Mouse (Mus musculus): ENCODE data around the gene Slc35a2.

Gene Slc35a2

GRCm38 (mm10) chrX:7883841-7884567 lies at the start of gene Slc35a2:
Gene Slc35a2, plus strand, starts transcription at chrX:7884028.
- DNase-seq (ENCODE audit: low read depth, low spot score) = peak; percentile 82

- no peak for DNase-seq (ENCODE audit: low read depth, low spot score)
These were observed 46.7 kb upstream of the Slc35a2 start for GRCm38 (mm10) chrX:7837146-7837545.

- no peak for DNase-seq (ENCODE audit: low read depth, low spot score)
These were observed 43.0 kb upstream of the Slc35a2 start for GRCm38 (mm10) chrX:7840842-7841162.

GRCm38 (mm10) chrX:7841163-7842162 lies 42.4 kb upstream of the Slc35a2 start, which contains the start of gene Otud5:
Gene Otud5, plus strand, starts transcription at chrX:7841364.
- DNase-seq (ENCODE audit: low read depth, low spot score) = peak; percentile 96

- DNase-seq (ENCODE audit: low read depth, low spot score) = no peak
These were observed 41.5 kb upstream of the Slc35a2 start for GRCm38 (mm10) chrX:7842318-7842717.

GRCm38 (mm10) chrX:7847845-7848244 lies 36.0 kb upstream of the Slc35a2 start:
- DNase-seq (ENCODE audit: low read depth, low spot score) = no peak

- DNase-seq (ENCODE audit: low read depth, low spot score) = peak; percentile 18
These were observed 29.2 kb upstream of the Slc35a2 start for GRCm38 (mm10) chrX:7854578-7854977.

GRCm38 (mm10) chrX:7859191-7859753 lies 24.6 kb upstream of the Slc35a2 start:
- no peak for DNase-seq (ENCODE audit: low read depth, low spot score)

GRCm38 (mm10) chrX:7863181-7863580 lies 20.6 kb upstream of the Slc35a2 start:
- no peak for DNase-seq (ENCODE audit: low read depth, low spot score)

- no peak for DNase-seq (ENCODE audit: low read depth, low spot score)
These were observed 19.3 kb upstream of the Slc35a2 start for GRCm38 (mm10) chrX:7864551-7864950.

- no peak for DNase-seq (ENCODE audit: low read depth, low spot score)
These were observed 18.5 kb upstream of the Slc35a2 start for GRCm38 (mm10) chrX:7865343-7865742.

GRCm38 (mm10) chrX:7865786-7866185 lies 18.0 kb upstream of the Slc35a2 start:
- DNase-seq (ENCODE audit: low read depth, low spot score) = no peak

GRCm38 (mm10) chrX:7867141-7867540 lies 16.7 kb upstream of the Slc35a2 start:
- no peak for DNase-seq (ENCODE audit: low read depth, low spot score)

- no peak for DNase-seq (ENCODE audit: low read depth, low spot score)
These were observed 15.3 kb upstream of the Slc35a2 start for GRCm38 (mm10) chrX:7868506-7868905.

- no peak for DNase-seq (ENCODE audit: low read depth, low spot score)
These were observed 14.0 kb upstream of the Slc35a2 start for GRCm38 (mm10) chrX:7869826-7870225.

- DNase-seq (ENCODE audit: low read depth, low spot score) = peak; percentile 82
These were observed 5.8 kb upstream of the Slc35a2 start, which contains the start of gene Pim2 for GRCm38 (mm10) chrX:7878007-7878419. Gene Pim2, plus strand, starts transcription at chrX:7878262.

GRCm38 (mm10) chrX:7878495-7878894 lies 5.3 kb upstream of the Slc35a2 start:
- no peak for DNase-seq (ENCODE audit: low read depth, low spot score)

- peak; percentile 81 for DNase-seq (ENCODE audit: low read depth, low spot score)
These were observed 4.0 kb upstream of the Slc35a2 start for GRCm38 (mm10) chrX:7879819-7880218.

GRCm38 (mm10) chrX:7898211-7898610 lies 14.4 kb downstream of the Slc35a2 start:
- no peak for DNase-seq (ENCODE audit: low read depth, low spot score)

GRCm38 (mm10) chrX:7898880-7899874 lies 15.3 kb downstream of the Slc35a2 start, which contains the start of the genes Pqbp1 and Timm17b:
Gene Pqbp1, minus strand, starts transcription at chrX:7899269.
Gene Timm17b, plus strand, starts transcription at chrX:7899357.
- DNase-seq (ENCODE audit: low read depth, low spot score) = peak; percentile 90

- DNase-seq (ENCODE audit: low read depth, low spot score) = no peak
These were observed 20.6 kb downstream of the Slc35a2 start for GRCm38 (mm10) chrX:7904441-7904840.
